Comparison of ENCODE assay signal across 8 mouse cellular contexts in the genomic region with DNA sequence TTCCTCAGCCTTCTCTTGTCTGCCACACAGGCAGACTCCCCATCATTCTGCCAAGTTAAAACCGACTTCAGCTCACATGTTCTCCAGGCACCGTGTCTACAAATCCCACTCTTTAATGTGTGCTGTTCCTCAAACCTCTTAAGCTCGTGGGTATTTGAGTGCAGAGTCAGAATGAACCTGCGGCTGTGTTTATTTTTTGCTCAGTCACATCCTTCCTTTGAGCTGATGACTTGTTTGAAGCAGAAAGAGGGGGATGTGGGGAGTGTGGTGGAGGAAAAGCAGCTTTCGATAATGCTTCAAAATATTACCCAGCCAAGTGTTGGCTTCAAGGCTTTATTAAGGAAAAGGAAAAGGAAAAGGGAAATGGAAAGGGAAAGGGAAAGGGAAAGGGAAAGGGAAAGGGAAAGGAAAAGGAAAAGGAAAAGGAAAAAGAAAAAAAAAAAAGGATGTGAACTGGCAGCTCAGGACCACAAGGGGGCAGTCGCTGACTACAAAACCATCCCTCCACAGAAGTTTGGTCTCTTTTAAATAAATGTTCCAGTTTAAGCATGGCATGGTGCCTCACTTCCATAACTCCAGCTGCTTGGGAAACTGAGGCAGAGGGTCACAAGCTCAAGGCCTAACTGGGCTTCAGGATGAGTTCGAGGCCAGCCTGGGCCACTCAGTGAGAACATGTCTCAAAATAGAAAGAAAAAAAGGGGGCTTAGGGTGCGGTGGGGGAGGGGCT.
DNase-seq lines count a peak whose midpoint lies in the region; ATAC-seq and TF ChIP-seq lines count a peak whose summit lies in the region.

No protein-coding gene starts in this region.

- 34% methylated on average over 8 of the region's 8 CpGs for WGBS in heart, adult 2 months
- 40% methylated on average over 8 of the region's 8 CpGs for WGBS in heart, embryonic 11.5 days (ENCODE audit: insufficient replicate concordance)
- 52% methylated on average over 8 of the region's 8 CpGs for WGBS in forebrain, postnatal 0 days
- WGBS in midbrain, embryonic 16.5 days = 52% methylated on average over 8 of the region's 8 CpGs

- H3K4me1 ChIP-seq in heart, adult 2 months (ENCODE audit: control insufficient read depth, insufficient read depth, low read length) = no peaks in the 10 kb centered on the region; the same call in 1 of the 2 replicates
- no peaks in the 10 kb centered on the region for H3K4me1 ChIP-seq in heart, embryonic 11.5 days (ENCODE audit: control insufficient read depth, insufficient read depth, low read length)
- no peaks in the 10 kb centered on the region for H3K4me1 ChIP-seq in forebrain, postnatal 0 days (ENCODE audit: insufficient read depth)
- H3K4me1 ChIP-seq in midbrain, embryonic 16.5 days (ENCODE audit: control insufficient read depth, insufficient read depth, low read length) = no peaks in the 10 kb centered on the region

- no peak overlapping the region for H3K4me2 ChIP-seq in heart, embryonic 11.5 days
- no peak overlapping the region for H3K4me2 ChIP-seq in forebrain, postnatal 0 days (ENCODE audit: low read depth)
- H3K4me2 ChIP-seq in midbrain, embryonic 16.5 days (ENCODE audit: low read length) = no peak overlapping the region

- no peaks in the 10 kb centered on the region for H3K27me3 ChIP-seq in heart, adult 2 months (ENCODE audit: control insufficient read depth, insufficient read depth, low read length)
- no peaks in the 10 kb centered on the region for H3K27me3 ChIP-seq in heart, embryonic 11.5 days (ENCODE audit: control insufficient read depth, insufficient read depth, low read length)
- H3K27me3 ChIP-seq in forebrain, postnatal 0 days (ENCODE audit: insufficient read depth, low read length) = peaks cover 3% of the 10 kb centered on the region; the same call in 1 of the 2 replicates
- no peaks in the 10 kb centered on the region for H3K27me3 ChIP-seq in midbrain, embryonic 16.5 days (ENCODE audit: control insufficient read depth, insufficient read depth, low read depth, low read length)

- no peaks in the 10 kb centered on the region for H3K79me2 ChIP-seq in heart, adult 2 months (replicated peaks; ENCODE audit: control insufficient read depth, insufficient read depth, low read length)

- no peak overlapping the region for H3K9ac ChIP-seq in heart, adult 2 months (ENCODE audit: low read depth, low read length)
- no peak overlapping the region for H3K9ac ChIP-seq in heart, embryonic 11.5 days (ENCODE audit: low read depth, low read length)
- no peak overlapping the region for H3K9ac ChIP-seq in forebrain, postnatal 0 days
- H3K9ac ChIP-seq in midbrain, embryonic 16.5 days (ENCODE audit: low read depth, low read length) = no peak overlapping the region

- TF ChIP-seq POLR2A in heart, adult 2 months (IDR thresholded peaks at IDR 0.05; ENCODE audit: insufficient read depth, low read depth, low read length) = no peak

- no peak for TF ChIP-seq EP300 in heart, adult 2 months (IDR thresholded peaks at IDR 0.05; ENCODE audit: insufficient read depth, low read depth, low read length)

- TF ChIP-seq CTCF in heart, adult 2 months (IDR thresholded peaks at IDR 0.05) = peak; percentile 80
- TF ChIP-seq CTCF in forebrain, postnatal 0 days (IDR thresholded peaks at IDR 0.05; ENCODE audit: low read depth) = peak; percentile 90

- no peak for ATAC-seq in heart, embryonic 11.5 days (replicated peaks; ENCODE audit: insufficient number of reproducible peaks, low FRiP score, low TSS enrichment)
- ATAC-seq in forebrain, postnatal 0 days = no peak
- 0 out of 2 replicates have a peak, but pooled peaks have one; percentile 19 for ATAC-seq in midbrain, embryonic 16.5 days

- intact Hi-C loops in heart, adult 2 months (cut with DNase I) = loop anchor here (1.0 kb wide), 1 partner anchor 454 kb away; no protein-coding TSS in a partner anchor

- DNase-seq in heart, adult 2 months = no peak
- DNase-seq in thymus, postnatal 14 days = peak; percentile 15
- DNase-seq in thymus, postnatal 10 days (ENCODE audit: low spot score in 2 of 2) = no peak
- DNase-seq in forebrain, postnatal 0 days = peak; percentile 66
- no peak for DNase-seq in layer of hippocampus, adult 9-10 months (ENCODE audit: low spot score)
- no peak for DNase-seq in frontal cortex, postnatal 25 days (ENCODE audit: low spot score in 2 of 2)

- H3K9me3 ChIP-seq in heart, embryonic 11.5 days (replicated peaks; ENCODE audit: control insufficient read depth, low read length) = no peaks in the 10 kb centered on the region
- H3K9me3 ChIP-seq in forebrain, postnatal 0 days (ENCODE audit: low read length) = no peaks in the 10 kb centered on the region
- H3K9me3 ChIP-seq in midbrain, embryonic 16.5 days (replicated peaks; ENCODE audit: control insufficient read depth, low read length, poor library complexity, severe bottlenecking) = no peaks in the 10 kb centered on the region

- H3K36me3 ChIP-seq in heart, adult 2 months (ENCODE audit: control insufficient read depth, insufficient read depth, low read length) = no peaks in the 10 kb centered on the region
- H3K36me3 ChIP-seq in heart, embryonic 11.5 days (ENCODE audit: control insufficient read depth, insufficient read depth, low read length) = no peaks in the 10 kb centered on the region
- no peaks in the 10 kb centered on the region for H3K36me3 ChIP-seq in forebrain, postnatal 0 days (ENCODE audit: insufficient read depth)
- no peaks in the 10 kb centered on the region for H3K36me3 ChIP-seq in midbrain, embryonic 16.5 days (ENCODE audit: control insufficient read depth, insufficient read depth, low read length)

- no peak overlapping the region for H3K4me3 ChIP-seq in heart, adult 2 months
- H3K4me3 ChIP-seq in heart, embryonic 11.5 days (ENCODE audit: low read depth, low read length) = no peak overlapping the region
- H3K4me3 ChIP-seq in forebrain, postnatal 0 days (ENCODE audit: low read depth, low read length) = no peak overlapping the region
- H3K4me3 ChIP-seq in midbrain, embryonic 16.5 days (ENCODE audit: low read depth, low read length) = no peak overlapping the region

- H3K27ac ChIP-seq in heart, adult 2 months = no peak overlapping the region
- H3K27ac ChIP-seq in heart, embryonic 11.5 days (ENCODE audit: low read depth, low read length) = no peak overlapping the region
- H3K27ac ChIP-seq in forebrain, postnatal 0 days (ENCODE audit: low read depth, low read length) = no peak overlapping the region
- H3K27ac ChIP-seq in midbrain, embryonic 16.5 days (ENCODE audit: low read length) = no peak overlapping the region

Comparison
In these comparisons a context has a peak if more than half of its experiments do, and no peak if none do; other contexts are left out.
1. DNase-seq: peak in thymus, postnatal 14 days (single experiment) and forebrain, postnatal 0 days (single experiment); none in heart, adult 2 months (0 of 2), thymus, postnatal 10 days (0 of 2), layer of hippocampus, adult 9-10 months (single experiment) and frontal cortex, postnatal 25 days (0 of 2).